Mouse (Mus musculus): ENCODE measurements at regions not wholly inside any gene's neighbourhood (a gene's known extent, or its start where the extent isn't known, plus 50 kb on each side); places are given as distances from the start of the nearest gene placed in this dataset.

- no peak for DNase-seq (ENCODE audit: low read depth, low spot score)
Measured at GRCm38 (mm10) chr2:46187265-46187888, 1070.2 kb upstream of the Zeb2 start.

- DNase-seq (ENCODE audit: low read depth, low spot score): no peak
Measured at GRCm38 (mm10) chr2:46183241-46183640, 1066.0 kb upstream of the Zeb2 start.

GRCm38 (mm10) chr2:46179741-46180140 is 1062.5 kb upstream of the Zeb2 start:
- no peak for DNase-seq (ENCODE audit: low read depth, low spot score)

DNA sequence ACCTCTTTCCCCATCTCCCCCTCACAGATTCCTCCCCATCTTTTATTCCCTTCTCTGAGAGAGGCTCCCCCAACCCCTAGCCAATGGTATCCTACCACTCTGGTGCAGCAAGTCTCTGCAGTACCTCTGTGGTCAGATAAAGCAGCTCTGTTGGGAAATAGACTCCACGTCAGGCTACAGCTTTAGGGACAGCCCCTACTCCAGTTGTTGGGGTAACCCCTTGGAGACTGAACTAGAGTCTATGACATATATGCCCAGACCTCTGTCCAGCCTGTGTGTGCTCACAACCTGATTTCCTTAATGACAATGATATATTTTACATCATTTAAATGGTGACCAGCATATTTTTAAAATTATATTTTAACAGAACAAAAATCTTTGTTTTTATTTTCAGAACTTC is 1051.3 kb upstream of the Zeb2 start:
- DNase-seq (ENCODE audit: low read depth, low spot score): no peak

DNA sequence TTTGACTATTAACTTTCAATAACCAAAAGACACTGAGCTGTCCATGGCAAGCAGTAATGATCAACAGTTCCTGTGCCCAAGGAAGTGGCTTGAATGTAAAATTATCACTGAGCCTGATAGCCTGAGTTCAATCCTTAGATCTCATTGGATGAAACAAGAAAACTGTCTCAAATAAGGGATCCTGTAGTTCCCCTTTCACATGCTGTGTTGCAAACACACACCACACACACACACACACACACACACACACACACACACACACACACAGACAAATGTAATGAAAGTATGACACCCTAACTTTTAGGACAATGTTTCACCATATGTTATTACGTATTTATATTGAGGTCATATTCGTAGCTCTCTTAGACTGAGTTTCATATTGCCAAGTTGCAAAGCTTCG is 1032.7 kb upstream of the Zeb2 start:
- DNase-seq (ENCODE audit: low read depth, low spot score): no peak

GRCm38 (mm10) chr2:46119871-46120270 is 1002.7 kb upstream of the Zeb2 start:
- no peak for DNase-seq (ENCODE audit: low read depth, low spot score)

- DNase-seq (ENCODE audit: low read depth, low spot score): no peak
Measured at GRCm38 (mm10) chr2:46106991-46107390, 989.8 kb upstream of the Zeb2 start.

- no peak for DNase-seq (ENCODE audit: low read depth, low spot score)
Measured at GRCm38 (mm10) chr2:46065034-46065802, 948.0 kb upstream of the Zeb2 start.

- DNase-seq (ENCODE audit: low read depth, low spot score): no peak
Measured at GRCm38 (mm10) chr2:46055729-46056128, 938.5 kb upstream of the Zeb2 start.

GRCm38 (mm10) chr2:46054902-46055301 is 937.7 kb upstream of the Zeb2 start:
- DNase-seq (ENCODE audit: low read depth, low spot score): no peak

GRCm38 (mm10) chr2:46021854-46022253 is 904.7 kb upstream of the Zeb2 start:
- DNase-seq (ENCODE audit: low read depth, low spot score): no peak

DNA sequence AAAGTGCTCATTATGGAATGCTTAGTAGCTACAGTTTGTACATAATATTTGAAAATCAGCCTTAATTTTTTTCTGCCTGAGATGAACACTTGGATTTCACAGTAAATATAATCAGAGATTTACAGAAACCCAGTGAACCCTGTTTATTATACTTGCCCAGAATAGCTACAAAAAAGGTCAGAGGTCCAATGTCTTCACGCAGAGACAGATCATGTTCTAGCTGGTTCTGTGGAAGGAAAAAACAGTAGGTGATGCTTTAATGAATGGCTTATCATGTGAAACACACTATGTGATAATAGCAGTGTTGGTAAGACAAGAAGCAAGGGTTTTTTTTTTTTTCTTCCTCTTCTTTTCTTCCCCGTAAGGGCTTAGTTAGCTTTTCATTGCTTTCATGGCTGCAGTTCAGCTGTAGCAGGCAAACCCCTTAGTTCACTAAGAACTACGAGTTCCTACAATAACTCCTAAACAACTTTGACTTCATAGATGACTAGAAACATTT is 896.6 kb upstream of the Zeb2 start:
- DNase-seq (ENCODE audit: low read depth, low spot score): no peak

DNA sequence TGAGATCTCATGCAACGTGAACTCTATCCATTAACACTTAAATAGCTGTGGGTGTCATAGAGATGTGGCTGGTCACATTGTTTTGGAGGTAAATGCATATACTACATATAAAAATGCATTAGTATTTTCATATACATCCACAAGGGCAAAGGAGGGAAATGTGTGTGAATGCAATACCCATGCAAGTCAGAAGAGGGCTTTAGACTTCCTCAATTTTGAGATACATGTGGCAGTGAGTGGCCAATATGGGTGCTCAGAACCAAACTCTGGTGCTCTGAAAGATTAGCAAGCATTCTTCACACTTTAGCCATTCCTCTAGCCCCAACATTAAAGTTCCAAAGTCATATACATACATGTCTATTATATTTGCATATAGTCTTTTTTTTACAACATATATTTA is 895.5 kb upstream of the Zeb2 start:
- DNase-seq (ENCODE audit: low read depth, low spot score): peak; percentile 2

- DNase-seq (ENCODE audit: low read depth, low spot score): no peak
Measured at GRCm38 (mm10) chr2:45975157-45975556, 858.0 kb upstream of the Zeb2 start.

GRCm38 (mm10) chr2:45968635-45969034 is 851.4 kb upstream of the Zeb2 start:
- DNase-seq (ENCODE audit: low read depth, low spot score): no peak

DNA sequence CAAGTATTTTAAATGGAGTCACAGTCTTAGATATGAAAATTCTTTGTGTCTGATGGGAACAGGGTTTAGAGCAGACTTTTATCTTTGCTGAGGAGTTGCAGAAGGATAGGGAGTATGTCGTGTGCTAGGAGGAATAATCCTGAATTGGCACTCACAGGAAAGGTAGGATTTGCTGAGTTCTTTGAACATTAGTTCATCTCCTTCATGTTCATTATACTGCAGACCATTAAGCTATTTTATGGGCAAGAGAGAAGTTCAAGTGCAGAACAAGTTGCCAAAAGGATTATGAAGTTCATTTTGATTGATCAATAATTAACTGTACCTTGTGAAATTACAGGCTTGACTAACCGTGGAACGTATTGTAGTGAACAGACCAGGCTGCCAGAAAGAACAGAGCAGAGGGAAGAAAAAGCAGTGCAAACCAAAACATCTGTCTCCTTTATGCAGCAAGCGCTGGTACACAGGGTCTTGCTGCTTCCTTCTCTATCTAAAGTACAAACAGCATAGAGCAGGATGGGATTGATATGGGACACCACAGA is 839.7 kb upstream of the Zeb2 start:
- DNase-seq (ENCODE audit: low read depth, low spot score): no peak

DNA sequence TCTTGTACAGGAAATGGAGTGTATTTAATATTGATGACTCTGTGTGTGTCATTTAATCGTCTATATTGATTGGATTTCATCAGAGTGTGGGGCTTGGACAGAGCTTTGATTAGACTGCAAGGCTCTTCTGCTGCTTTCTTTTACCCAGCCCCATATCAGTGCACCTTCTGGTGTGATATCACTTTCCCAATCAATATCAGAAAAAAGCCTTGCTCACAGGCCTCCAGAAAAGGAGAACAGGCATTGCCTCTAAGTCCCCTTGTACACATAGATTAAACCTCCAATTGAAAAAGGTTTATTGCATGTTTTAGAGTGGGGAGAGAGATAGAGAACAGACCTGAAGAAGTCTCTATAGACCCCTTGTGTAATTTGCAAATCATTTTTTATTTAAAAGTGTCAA is 831.6 kb upstream of the Zeb2 start:
- no peak for DNase-seq (ENCODE audit: low read depth, low spot score)

- no peak for DNase-seq (ENCODE audit: low read depth, low spot score)
Measured at GRCm38 (mm10) chr2:45925791-45926480, 808.7 kb upstream of the Zeb2 start.

DNA sequence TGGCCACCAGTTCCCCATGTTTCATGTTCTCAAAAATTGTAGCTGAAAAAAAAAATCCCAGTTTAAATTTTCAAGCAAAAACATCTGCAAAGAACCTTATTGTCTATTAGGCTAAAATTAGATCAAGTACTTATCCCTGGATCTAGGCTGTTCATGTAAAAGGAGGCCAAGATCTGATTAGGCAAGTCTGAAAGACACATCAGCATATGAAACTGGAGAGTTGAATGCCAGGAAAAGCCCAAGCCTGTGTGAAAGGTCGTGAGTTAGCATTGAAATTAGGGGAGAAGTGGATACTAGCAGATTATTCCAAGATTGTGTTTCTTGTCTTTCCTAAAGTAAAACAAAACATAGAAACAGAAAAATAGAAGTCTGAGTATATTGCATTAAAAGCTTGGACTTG is 791.7 kb upstream of the Zeb2 start:
- DNase-seq (ENCODE audit: low read depth, low spot score): no peak

GRCm38 (mm10) chr2:45904623-45905235 is 787.5 kb upstream of the Zeb2 start:
- no peak for DNase-seq (ENCODE audit: low read depth, low spot score)

DNA sequence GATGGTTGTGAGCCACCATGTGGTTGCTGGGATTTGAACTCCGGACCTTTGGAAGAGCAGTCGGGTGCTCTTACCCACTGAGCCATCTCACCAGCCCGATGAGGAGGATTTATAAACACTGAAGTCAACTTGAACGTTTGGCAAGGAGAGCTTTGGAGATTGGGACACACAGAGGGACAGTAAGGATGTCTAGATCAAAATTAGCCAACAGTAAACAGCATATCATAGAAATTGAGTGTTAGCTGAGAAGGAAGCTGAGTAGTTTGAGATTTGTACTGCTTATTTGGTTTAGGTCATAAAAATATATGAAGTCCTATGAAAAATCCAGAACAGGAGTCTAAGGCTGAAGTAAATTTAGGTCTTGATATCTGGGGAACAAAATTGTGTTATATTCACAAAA is 786.9 kb upstream of the Zeb2 start:
- no peak for DNase-seq (ENCODE audit: low read depth, low spot score)

- DNase-seq (ENCODE audit: low read depth, low spot score): no peak
Measured at GRCm38 (mm10) chr2:45903350-45903749, 786.2 kb upstream of the Zeb2 start.

Measured in ES-CJ7 (cell line).